Mouse (Mus musculus) cerebellum, adult 11 months (tissue): ENCODE measurements around the gene Wdfy3.
"Not testable (repeated sequence)": the region's sequence is repeated elsewhere in the genome, so short reads cannot be mapped to it uniquely, and the experiment has no call there.

Experiments
- DNase-seq: peaks from one replicate; pipeline ENCODE4 v3.0.0; 2022

Gene Wdfy3

DNA sequence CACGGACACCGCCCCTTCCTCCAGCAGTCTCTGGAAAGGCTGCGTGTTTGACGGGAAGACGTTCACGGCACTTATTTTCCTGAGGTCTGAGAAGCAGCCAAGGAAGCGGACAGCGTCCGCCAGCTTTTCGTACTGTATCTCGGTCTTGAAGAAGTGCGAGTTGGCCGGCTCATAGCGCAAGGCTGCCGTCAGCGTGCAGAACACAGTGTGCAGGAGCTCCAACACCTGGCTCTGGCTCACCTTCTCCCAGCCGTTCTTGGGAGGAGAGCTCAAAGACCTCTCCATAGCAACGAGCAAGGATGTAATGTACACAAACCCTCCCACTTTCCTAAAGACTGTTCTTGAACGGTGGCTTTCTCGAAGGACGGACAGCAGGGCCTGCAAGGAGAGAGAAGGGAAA is 132.4 kb downstream of the Wdfy3 start:
- no peak for DNase-seq

GRCm38 (mm10) chr5:101935893-101936292 is 133.8 kb downstream of the Wdfy3 start:
- no peak for DNase-seq

DNA sequence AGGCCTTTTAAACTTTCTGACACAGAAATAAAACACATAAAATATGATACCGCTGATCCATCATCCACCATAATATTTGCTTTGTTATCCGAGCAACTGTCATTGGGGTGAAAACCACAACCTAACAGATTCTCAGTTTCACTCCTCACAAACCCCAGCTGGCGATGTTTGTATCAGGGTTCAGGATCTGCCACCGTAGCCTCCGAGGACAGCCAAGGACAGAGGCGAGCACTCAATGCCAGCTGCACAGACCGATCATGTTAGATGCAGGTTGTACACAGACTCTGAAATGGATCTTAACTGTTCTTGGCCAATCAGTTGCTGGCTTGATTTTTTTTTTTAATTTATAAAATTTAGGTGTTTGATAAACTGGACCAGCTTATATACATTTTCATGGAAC is 135.1 kb downstream of the Wdfy3 start:
- DNase-seq = no peak

DNA sequence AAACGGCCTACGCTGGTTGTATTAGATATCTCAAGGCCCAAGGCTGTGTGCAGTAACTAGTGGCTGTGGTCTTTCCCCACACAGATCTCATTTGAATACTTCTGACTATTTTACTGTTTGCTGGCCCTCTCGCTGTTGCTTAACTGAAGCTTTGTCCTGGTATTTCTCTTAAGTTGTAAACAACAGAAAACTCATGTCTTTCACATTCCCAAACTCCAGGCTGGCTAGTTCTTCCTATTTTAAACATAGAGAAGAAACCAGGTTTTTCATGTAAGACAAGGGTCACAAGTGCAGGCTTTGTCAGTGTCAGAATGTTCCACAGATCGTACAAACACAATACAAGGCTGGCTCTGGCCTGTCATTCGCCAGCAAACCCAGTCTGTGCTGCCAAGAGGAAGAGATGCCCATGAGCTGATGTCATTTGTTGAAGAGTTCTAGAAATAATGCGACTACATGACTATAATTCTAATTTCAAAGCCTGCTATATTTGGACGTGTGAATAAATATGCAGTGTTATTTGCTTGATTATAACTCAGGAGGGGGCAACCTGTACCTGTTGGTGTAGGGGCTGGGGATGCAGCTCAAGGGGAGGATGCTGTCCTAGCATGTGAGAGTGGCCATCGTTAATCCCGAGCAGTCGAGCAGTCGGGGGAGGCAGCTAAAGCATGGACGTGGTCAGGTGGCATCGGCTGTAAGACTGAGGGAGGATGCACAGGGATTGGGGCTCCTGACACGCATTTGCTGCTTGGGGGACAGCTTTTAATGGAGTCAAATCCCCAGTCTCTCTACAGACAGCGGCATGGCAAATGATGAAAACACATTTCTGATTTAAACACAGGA is 136.5 kb downstream of the Wdfy3 start:
- no peak for DNase-seq

DNA sequence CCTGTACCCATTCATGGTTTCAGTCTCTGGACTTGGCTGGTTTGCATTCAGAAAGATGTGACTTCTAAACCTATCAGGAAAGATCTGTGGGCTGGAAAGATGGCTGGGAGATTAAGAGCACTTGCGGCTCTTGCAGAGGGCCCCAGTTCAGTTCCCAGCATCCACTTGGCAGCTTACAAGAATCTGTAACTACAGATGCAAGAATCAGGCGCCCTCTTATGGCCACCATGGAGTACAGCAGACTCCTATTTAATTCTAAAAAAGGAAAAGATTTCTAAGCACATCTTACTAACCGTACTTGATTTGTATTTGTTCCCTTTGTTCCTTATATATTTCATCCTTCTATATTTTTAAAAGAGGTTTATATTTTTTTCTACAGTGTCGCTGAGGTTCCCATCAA is 137.7 kb downstream of the Wdfy3 start:
- no peak for DNase-seq

DNA sequence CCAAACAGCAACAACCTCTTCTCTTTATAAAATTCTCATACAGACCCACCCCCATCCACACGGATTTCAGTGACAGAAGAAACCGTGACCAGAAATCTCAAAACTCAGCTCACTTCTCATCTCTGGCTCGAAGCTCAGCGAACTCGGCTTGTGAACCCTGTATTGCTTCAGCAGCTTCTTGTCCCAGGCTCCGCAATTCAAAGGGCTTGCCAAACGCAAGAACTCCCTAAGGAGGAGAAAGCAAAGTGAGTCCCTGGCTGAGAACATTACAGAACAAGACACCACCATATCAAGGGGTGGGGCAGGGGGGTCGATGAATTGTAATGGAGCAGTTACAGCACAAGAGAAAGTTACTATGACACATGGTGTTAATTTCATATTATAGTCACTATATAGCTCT is 143.4 kb downstream of the Wdfy3 start:
- DNase-seq = no peak

DNA sequence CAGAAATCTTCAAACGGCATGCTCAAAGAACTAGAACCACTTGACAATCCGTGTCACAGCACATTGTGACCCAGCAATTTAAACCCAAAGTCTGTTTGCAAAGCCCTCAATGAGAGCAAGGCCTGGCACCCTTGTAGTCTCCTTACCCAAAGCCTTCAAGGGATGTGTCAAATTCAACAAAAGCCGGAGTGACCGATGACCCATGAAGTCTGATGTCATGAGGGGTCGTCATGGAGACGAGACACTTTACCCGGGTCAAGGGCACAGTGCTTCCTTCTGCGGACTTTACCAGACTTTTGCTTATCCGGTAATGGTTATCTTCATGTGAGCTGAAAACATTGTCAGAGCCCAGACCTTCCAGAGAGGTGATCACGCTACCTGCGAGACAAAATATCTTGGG is 146.0 kb downstream of the Wdfy3 start:
- no peak for DNase-seq

- no peak for DNase-seq
These were observed 150.2 kb downstream of the Wdfy3 start for GRCm38 (mm10) chr5:101919559-101919958.

GRCm38 (mm10) chr5:101909468-101909867 is 160.3 kb downstream of the Wdfy3 start:
- DNase-seq = no peak

DNA sequence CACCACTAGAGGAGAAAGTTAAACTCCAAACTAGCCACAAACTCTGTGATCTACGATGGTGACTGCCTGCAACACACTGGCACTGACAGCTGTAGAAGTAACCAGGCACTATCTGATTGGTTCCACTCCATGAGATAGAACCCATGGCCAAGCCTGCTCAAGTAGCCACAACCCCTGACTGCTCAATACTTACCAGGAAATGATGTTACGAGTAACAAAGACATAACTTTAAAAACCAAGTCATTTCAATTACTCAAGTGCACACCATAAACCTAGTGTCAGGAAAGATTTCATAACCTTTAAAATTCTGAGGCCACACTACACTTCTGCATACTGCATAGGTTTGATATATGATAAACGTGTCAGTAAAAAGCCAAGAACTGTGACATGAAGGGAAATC is 164.1 kb downstream of the Wdfy3 start:
- no peak for DNase-seq

DNA sequence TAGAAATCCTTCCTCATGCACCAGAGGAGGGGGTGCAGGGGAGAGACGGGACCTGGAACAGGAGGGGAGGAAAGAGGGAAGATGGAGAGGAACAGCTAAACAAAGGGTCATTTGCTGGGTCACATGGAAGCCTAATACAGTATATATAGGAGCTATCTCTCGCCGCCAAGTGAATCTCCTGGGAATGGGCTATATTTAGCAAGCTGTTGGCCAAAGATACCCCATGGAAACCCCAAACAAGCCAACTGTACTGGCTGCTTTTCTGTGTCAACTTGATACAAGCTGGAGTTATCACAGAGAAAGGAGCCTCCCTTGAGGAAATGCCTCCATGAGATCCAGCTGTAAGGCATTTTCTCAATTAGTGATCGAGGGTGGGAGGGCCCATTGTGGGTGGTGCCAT is 164.9 kb downstream of the Wdfy3 start:
- not testable (repeated sequence) for DNase-seq

DNA sequence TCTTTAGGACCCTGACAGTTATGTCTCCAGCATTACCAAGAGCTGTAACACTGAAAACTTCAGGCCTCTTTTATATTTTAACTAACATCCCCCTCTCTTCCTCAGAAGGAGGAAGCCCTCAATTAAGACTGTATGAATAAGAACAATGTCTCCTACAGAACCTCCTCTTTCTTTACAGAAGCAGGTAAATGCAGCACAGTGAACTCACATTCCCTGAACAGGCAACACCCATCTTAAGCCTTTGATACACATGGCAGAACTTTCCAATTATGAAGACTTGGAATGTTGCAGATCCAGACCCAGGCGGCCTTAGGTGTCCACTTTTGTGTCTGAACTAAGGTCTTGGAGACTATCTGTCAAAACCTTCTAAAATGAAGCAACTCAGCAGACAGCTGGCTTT is 167.0 kb downstream of the Wdfy3 start:
- no peak for DNase-seq

- peak; percentile 47 for DNase-seq
These were observed 169.7 kb downstream of the Wdfy3 start for GRCm38 (mm10) chr5:101899981-101900380.

DNA sequence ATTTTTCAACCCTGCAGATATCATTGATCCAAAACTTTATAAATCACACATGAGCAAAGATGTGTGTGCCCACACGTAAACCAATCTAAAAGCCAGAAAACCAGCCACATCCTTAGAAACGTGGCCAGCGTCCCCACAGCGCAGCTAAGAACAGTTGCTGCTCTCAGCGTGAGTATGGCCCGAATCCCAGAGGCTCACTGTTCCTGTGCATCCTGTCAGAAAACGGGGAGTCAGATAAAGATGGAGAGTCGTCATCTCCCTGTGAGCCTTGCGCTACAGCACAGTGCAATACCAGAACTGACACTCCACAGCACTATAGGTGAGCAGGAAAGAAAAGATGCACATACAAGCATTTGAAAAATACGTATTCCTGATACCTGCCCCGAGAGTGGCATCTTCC is 172.9 kb downstream of the Wdfy3 start:
- DNase-seq = peak; percentile 88

DNA sequence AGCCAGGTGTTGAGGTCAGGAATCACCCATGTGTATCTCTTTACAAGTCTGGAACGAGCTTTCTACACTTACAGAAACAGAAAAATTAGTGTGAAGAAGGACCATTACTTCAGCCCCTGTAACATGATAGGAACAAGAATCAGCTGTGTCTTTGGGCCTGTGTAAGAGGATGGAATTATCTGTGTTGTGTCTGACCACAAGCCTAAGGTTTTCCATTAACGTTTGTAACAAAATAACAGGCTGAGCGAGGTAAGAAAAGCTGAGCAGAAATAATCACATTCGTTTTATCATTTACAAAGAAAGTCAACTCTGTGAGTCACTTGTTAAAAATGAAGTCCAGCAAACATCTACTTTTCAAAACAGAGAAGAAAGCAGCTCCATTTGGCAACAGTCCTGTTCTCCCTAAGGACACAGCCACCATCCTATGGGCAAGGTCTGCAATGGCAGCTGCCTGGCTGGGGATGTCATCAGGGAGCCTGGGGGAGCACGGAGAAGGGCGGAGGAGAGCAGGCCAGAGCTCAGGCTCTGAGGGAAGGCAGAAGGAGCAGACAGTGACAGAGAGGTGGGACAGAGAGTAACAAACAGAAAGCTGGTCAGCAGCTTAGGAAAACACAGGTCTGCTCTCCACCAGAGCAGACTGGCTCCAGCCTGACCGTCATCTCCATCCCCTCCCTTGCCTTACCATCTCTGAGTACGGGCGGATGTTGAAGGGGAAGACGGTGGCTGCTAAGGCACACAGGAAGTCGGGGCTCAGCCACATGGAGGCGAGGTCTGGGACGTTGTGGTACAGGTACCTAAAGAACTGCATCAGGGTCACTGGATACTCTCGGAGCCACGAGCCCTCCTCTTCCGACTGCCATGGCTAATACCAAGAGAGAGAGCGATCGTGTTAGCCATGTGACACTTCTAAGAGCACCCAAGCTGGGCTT is 173.7 kb downstream of the Wdfy3 start:
- DNase-seq = peak; percentile 38

GRCm38 (mm10) chr5:101895119-101895518 is 174.6 kb downstream of the Wdfy3 start:
- DNase-seq = no peak

DNA sequence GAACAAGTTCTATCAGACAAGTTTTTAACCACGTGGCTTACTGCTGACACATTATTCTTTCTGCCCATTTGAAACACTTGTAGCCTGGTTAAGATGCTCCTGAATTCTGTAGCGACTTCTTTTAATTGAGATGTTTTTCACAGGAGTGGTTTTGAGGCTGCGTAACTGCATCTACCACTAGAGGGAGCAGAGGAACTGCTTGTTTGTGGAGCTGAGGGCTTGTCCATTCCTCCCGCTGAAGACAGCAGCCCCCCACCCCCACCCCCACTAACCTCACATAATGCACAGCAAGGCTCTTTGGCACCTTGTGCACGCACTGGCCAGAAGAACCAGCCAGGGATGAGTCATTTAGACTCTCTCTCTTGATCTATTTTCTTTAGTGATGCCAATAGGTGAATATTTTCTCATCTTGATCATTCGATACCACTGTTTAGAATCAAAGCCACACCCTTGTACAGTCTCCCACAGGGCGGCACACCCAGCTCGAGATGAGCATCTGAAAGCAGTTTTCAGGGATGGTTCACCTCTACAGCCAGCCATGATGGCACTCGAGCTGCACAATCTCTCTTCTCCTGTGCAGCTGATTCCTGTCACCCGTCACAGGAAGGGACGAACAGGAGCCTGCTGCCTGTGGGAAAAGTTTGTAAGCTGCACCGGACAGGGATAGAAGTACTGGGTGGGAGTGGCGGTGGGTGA is 175.8 kb downstream of the Wdfy3 start:
- DNase-seq = peak; percentile 52

GRCm38 (mm10) chr5:101891694-101892416 is 177.9 kb downstream of the Wdfy3 start:
- peak; percentile 42 for DNase-seq

GRCm38 (mm10) chr5:101887989-101888388 is 181.7 kb downstream of the Wdfy3 start:
- no peak for DNase-seq

DNA sequence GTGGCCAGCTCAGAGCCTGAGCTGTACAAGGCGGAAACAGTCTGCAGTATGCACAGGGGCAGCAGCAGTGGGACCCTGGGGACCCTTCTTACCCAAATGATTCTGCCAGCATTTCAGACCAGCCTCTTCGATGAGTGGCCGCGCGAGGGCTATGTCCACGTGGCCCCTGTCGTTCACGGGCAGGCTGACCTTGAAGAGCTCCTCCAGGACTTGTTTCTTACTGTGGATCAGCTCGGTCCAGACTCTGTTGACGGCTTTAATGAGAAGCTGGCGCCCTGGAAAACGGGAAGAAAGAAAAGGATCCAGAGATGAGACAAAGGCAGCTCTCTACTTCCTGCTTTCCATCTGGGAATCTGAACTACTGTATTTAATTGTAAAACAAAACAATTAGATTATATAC is 184.7 kb downstream of the Wdfy3 start:
- no peak for DNase-seq

DNA sequence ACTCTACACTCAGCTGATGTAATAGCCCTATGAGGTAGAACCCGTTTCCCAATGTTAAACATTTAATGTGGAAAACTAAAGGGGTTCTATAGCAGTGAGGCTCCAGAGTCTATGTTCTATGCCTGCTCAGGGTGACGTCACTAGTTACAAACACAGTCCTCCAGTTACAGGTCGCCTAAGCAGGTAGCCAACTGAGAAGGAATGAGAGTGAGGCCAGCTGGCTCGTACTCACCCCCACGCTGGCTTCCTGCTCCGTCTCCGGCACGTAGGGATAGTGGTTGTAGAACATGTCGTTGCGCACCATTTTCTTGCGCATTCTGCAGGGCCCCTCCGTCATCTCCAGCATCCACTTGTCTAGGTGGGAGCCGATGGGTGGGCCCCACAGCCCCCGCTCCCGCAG is 187.5 kb downstream of the Wdfy3 start:
- no peak for DNase-seq

DNA sequence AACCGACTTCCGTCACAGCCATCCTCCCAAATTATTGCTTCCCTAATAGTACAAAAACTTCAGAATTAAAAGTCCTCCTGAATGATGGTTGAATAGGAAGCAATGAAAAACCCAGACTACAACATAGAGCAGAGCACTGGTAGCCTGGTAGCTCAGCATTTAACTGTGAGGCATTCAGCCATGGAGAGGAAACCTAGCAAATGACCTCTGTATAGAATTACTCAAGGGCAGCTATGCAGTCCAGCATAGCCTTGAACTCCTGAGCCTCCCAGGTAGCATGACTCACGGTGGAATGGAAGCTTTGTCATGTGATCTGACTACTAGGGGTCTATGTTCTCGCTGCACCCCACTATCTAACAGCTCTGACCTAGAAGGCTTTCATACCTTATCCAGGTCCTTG is 189.8 kb downstream of the Wdfy3 start:
- DNase-seq = no peak

GRCm38 (mm10) chr5:101878403-101878802 is 191.3 kb downstream of the Wdfy3 start:
- DNase-seq = no peak
